Comparison of ENCODE assay signal across 25 mouse cellular contexts in the genomic region with DNA sequence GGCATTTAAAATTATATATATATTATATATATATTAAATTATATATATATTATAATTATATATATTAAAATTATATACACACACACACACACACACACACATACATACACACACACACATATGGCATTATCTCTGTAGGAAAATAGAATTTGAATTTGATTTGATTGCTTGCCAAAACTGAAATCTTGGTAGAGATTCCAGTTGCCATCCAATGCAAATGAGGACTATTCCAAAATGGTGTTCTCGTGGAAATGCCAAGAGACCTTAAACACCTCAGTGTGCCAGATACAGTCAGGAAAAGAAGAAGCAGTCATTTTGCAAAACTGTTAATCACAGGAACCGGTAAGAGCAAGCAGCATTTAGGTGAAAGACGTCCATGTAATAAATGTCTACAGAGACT. TPM values are rescaled to one million over a fixed set of nuclear protein-coding genes. Genes with fewer than 3 reads are reported as not detected.
A peak's percentile ranks its signal among the peaks of the same experiment; 100 is the strongest.
DNase-seq lines count a peak whose midpoint lies in the region; ATAC-seq and TF ChIP-seq lines count a peak whose summit lies in the region.
"Had no signal": no experiment of that assay in that cellular context is flagged by ENCODE, and none has a peak within 500 bp of the region (broad histone marks: within the 10 kb centered on the region; RNA-seq: fewer than 3 reads in every experiment).

No protein-coding gene starts in this region.

- TF ChIP-seq POLR2A in brain, embryonic 14.5 days (IDR thresholded peaks at IDR 0.05; ENCODE audit: borderline replicate concordance, extremely low read depth, insufficient read depth, insufficient read length, poor library complexity, severe bottlenecking) = no peak

- no peaks in the 10 kb centered on the region for H3K9me3 ChIP-seq in forebrain, embryonic 13.5 days (replicated peaks)
- H3K9me3 ChIP-seq in forebrain, postnatal 0 days (ENCODE audit: low read length) = no peaks in the 10 kb centered on the region
- no peaks in the 10 kb centered on the region for H3K9me3 ChIP-seq in forebrain, embryonic 14.5 days (replicated peaks; ENCODE audit: control insufficient read depth, low read length)
- H3K9me3 ChIP-seq in forebrain, embryonic 11.5 days (ENCODE audit: control insufficient read depth, low read length) = no peaks in the 10 kb centered on the region
- H3K9me3 ChIP-seq in forebrain, embryonic 16.5 days (ENCODE audit: control insufficient read depth, low read length) = no peaks in the 10 kb centered on the region
- H3K9me3 ChIP-seq in forebrain, embryonic 15.5 days = no peaks in the 10 kb centered on the region

- peak; percentile 21; the same call in 1 of the 2 replicates for ATAC-seq in forebrain, embryonic 13.5 days
- no peak; the same call in 1 of the 2 replicates for ATAC-seq in forebrain, postnatal 0 days
- peak; percentile 26; the same call in 1 of the 2 replicates for ATAC-seq in forebrain, embryonic 14.5 days
- no peak for ATAC-seq in forebrain, embryonic 11.5 days (replicated peaks; ENCODE audit: low FRiP score)
- ATAC-seq in forebrain, embryonic 16.5 days = peak; percentile 19; the same call in 1 of the 2 replicates
- ATAC-seq in forebrain, embryonic 15.5 days (replicated peaks) = no peak
- ATAC-seq: activated CD4-positive, CD25-positive, alpha-beta regulatory T cell, adult 4 months; CD4-positive, CD25-positive, alpha-beta regulatory T cell, adult 4 months; Patski had no signal

- no peak overlapping the region for H3K27ac ChIP-seq in forebrain, embryonic 13.5 days
- H3K27ac ChIP-seq in forebrain, postnatal 0 days (ENCODE audit: low read depth, low read length) = no peak overlapping the region
- no peak overlapping the region for H3K27ac ChIP-seq in forebrain, embryonic 14.5 days (ENCODE audit: low read depth, low read length)
- H3K27ac ChIP-seq in forebrain, embryonic 11.5 days (ENCODE audit: low read depth, low read length) = no peak overlapping the region
- no peak overlapping the region for H3K27ac ChIP-seq in forebrain, embryonic 16.5 days (ENCODE audit: low read length)
- no peak overlapping the region for H3K27ac ChIP-seq in forebrain, embryonic 15.5 days (replicated peaks)

- H3K27me3 ChIP-seq in forebrain, embryonic 13.5 days = no peaks in the 10 kb centered on the region
- H3K27me3 ChIP-seq in forebrain, postnatal 0 days (ENCODE audit: insufficient read depth, low read length) = no peaks in the 10 kb centered on the region
- H3K27me3 ChIP-seq in forebrain, embryonic 14.5 days (replicated peaks; ENCODE audit: control insufficient read depth, insufficient read depth, low read length) = no peaks in the 10 kb centered on the region
- no peaks in the 10 kb centered on the region for H3K27me3 ChIP-seq in forebrain, embryonic 11.5 days (ENCODE audit: control insufficient read depth, insufficient read depth, low read length)
- H3K27me3 ChIP-seq in forebrain, embryonic 16.5 days (replicated peaks; ENCODE audit: control insufficient read depth, insufficient read depth, low read length) = no peaks in the 10 kb centered on the region
- no peaks in the 10 kb centered on the region for H3K27me3 ChIP-seq in forebrain, embryonic 15.5 days
- H3K27me3 ChIP-seq: CH12.LX, Patski had no signal

- no peak overlapping the region for H3K4me2 ChIP-seq in forebrain, embryonic 13.5 days
- H3K4me2 ChIP-seq in forebrain, postnatal 0 days (ENCODE audit: low read depth) = no peak overlapping the region
- H3K4me2 ChIP-seq in forebrain, embryonic 14.5 days (ENCODE audit: low read length) = no peak overlapping the region
- no peak overlapping the region for H3K4me2 ChIP-seq in forebrain, embryonic 11.5 days (ENCODE audit: low read depth, low read length, severe bottlenecking)
- no peak overlapping the region for H3K4me2 ChIP-seq in forebrain, embryonic 16.5 days (ENCODE audit: low read length)
- no peak overlapping the region for H3K4me2 ChIP-seq in forebrain, embryonic 15.5 days (replicated peaks)

- H3K36me3 ChIP-seq in forebrain, embryonic 13.5 days (ENCODE audit: poor library complexity, severe bottlenecking) = no peaks in the 10 kb centered on the region
- no peaks in the 10 kb centered on the region for H3K36me3 ChIP-seq in forebrain, postnatal 0 days (ENCODE audit: insufficient read depth)
- no peaks in the 10 kb centered on the region for H3K36me3 ChIP-seq in forebrain, embryonic 14.5 days (ENCODE audit: control insufficient read depth, insufficient read depth, low read length)
- H3K36me3 ChIP-seq in forebrain, embryonic 11.5 days (ENCODE audit: control insufficient read depth, insufficient read depth, low read length) = no peaks in the 10 kb centered on the region
- no peaks in the 10 kb centered on the region for H3K36me3 ChIP-seq in forebrain, embryonic 16.5 days (ENCODE audit: control insufficient read depth, insufficient read depth)
- H3K36me3 ChIP-seq in forebrain, embryonic 15.5 days = no peaks in the 10 kb centered on the region
- H3K36me3 ChIP-seq: G1E had no signal

- no peak overlapping the region for H3K4me3 ChIP-seq in forebrain, embryonic 13.5 days
- no peak overlapping the region for H3K4me3 ChIP-seq in forebrain, postnatal 0 days (ENCODE audit: low read depth, low read length)
- no peak overlapping the region for H3K4me3 ChIP-seq in forebrain, embryonic 14.5 days (ENCODE audit: low read depth, low read length)
- H3K4me3 ChIP-seq in forebrain, embryonic 11.5 days (ENCODE audit: low read depth, low read length) = no peak overlapping the region
- no peak overlapping the region for H3K4me3 ChIP-seq in forebrain, embryonic 16.5 days (replicated peaks; ENCODE audit: low read length)
- no peak overlapping the region for H3K4me3 ChIP-seq in forebrain, embryonic 15.5 days

- H3K9ac ChIP-seq in forebrain, embryonic 13.5 days = no peak overlapping the region
- H3K9ac ChIP-seq in forebrain, postnatal 0 days = no peak overlapping the region
- H3K9ac ChIP-seq in forebrain, embryonic 14.5 days (ENCODE audit: low read length) = no peak overlapping the region
- no peak overlapping the region for H3K9ac ChIP-seq in forebrain, embryonic 11.5 days (ENCODE audit: low read length)
- no peak overlapping the region for H3K9ac ChIP-seq in forebrain, embryonic 16.5 days (replicated peaks; ENCODE audit: low read depth, low read length)
- no peak overlapping the region for H3K9ac ChIP-seq in forebrain, embryonic 15.5 days (replicated peaks)

- TF ChIP-seq CTCF in forebrain, postnatal 0 days (IDR thresholded peaks at IDR 0.05; ENCODE audit: low read depth) = no peak
- no peak for TF ChIP-seq CTCF in brain, embryonic 14.5 days (IDR thresholded peaks at IDR 0.05; ENCODE audit: borderline replicate concordance, extremely low read depth, insufficient read depth, insufficient read length)

- H3K4me1 ChIP-seq in forebrain, embryonic 13.5 days = peaks cover 13% of the 10 kb centered on the region
- peaks cover 3% of the 10 kb centered on the region; the same call in 1 of the 2 replicates for H3K4me1 ChIP-seq in forebrain, postnatal 0 days (ENCODE audit: insufficient read depth)
- peaks cover 4% of the 10 kb centered on the region; the same call in 1 of the 2 replicates for H3K4me1 ChIP-seq in forebrain, embryonic 14.5 days (ENCODE audit: control insufficient read depth, insufficient read depth, low read length)
- H3K4me1 ChIP-seq in forebrain, embryonic 11.5 days (replicated peaks; ENCODE audit: control insufficient read depth, insufficient read depth, low read length) = no peaks in the 10 kb centered on the region
- peaks cover 4% of the 10 kb centered on the region for H3K4me1 ChIP-seq in forebrain, embryonic 16.5 days (replicated peaks; ENCODE audit: control insufficient read depth, insufficient read depth, low read length)
- H3K4me1 ChIP-seq in forebrain, embryonic 15.5 days = peaks cover 13% of the 10 kb centered on the region

- no peak for DNase-seq in forebrain, postnatal 0 days
- DNase-seq in forebrain, embryonic 14.5 days (ENCODE audit: low spot score) = peak; percentile 56
- no peak for DNase-seq in forebrain, embryonic 11.5 days (ENCODE audit: low spot score)
- DNase-seq in brain, embryonic 14.5 days (ENCODE audit: low read depth) = peak; percentile 57
- no peak for DNase-seq in right cerebral cortex, adult 2 months (ENCODE audit: low spot score in 2 of 2)
- DNase-seq: adrenal gland, adult 2 months; adrenal gland, adult 8-10 months; adrenal gland, postnatal 10 days; adrenal gland, postnatal 14 days; adrenal gland, postnatal 25 days; adrenal gland, postnatal 36 days; B cell, adult 2 months; cerebellum, adult 11 months; cerebellum, adult 11-12 months; cerebellum, adult 18-20 months had no signal

- 86% methylated on average over 3 of the region's 3 CpGs for WGBS in forebrain, embryonic 13.5 days
- 55% methylated on average over 3 of the region's 3 CpGs for WGBS in forebrain, postnatal 0 days
- 70% methylated on average over 3 of the region's 3 CpGs for WGBS in forebrain, embryonic 14.5 days
- WGBS in forebrain, embryonic 11.5 days = 89% methylated on average over 3 of the region's 3 CpGs
- 52% methylated on average over 3 of the region's 3 CpGs for WGBS in forebrain, embryonic 16.5 days
- WGBS in forebrain, embryonic 15.5 days = 60% methylated on average over 3 of the region's 3 CpGs

RNA-seq across cellular contexts. Expression of a gene that starts 51.3 kb away (rescaled TPM):
- 9.0 and 12.6 TPM in 2 replicates for polyA plus RNA-seq in forebrain, embryonic 13.5 days (2015; fragmentation: Nextera tagmentation; extraction: Ambion mirVana)
- total RNA-seq in forebrain, postnatal 0 days (2014; rRNA removed) = 19.5 and 34.5 TPM in 2 replicates
- polyA plus RNA-seq in forebrain, postnatal 0 days (2015; fragmentation: Nextera tagmentation; extraction: Ambion mirVana) = 11.9 and 32.9 TPM in 2 replicates
- 12.2 and 17.4 TPM in 2 replicates for polyA plus RNA-seq in forebrain, embryonic 14.5 days (2014; fragmentation: Nextera tagmentation; extraction: Ambion mirVana)
- 2.0 and 4.0 TPM in 2 replicates for polyA plus RNA-seq in forebrain, embryonic 11.5 days (2014; fragmentation: Nextera tagmentation; extraction: Ambion mirVana)
- polyA plus RNA-seq in forebrain, embryonic 16.5 days (2015; fragmentation: Nextera tagmentation; extraction: Ambion mirVana) = 5.6 and 10.7 TPM in 2 replicates
- polyA plus RNA-seq in forebrain, embryonic 15.5 days (2015; fragmentation: Nextera tagmentation; extraction: Ambion mirVana) = 11.4 and 16.6 TPM in 2 replicates
- 17.5 and 31.1 TPM in 2 replicates for polyA plus RNA-seq in brain, embryonic 14.5 days (2012; rRNA removed)
- total RNA-seq: CH12.LX, ES-E14, MEL had no signal
- polyA plus RNA-seq: activated CD4-positive, CD25-positive, alpha-beta regulatory T cell, adult 4 months; CD4-positive, CD25-positive, alpha-beta regulatory T cell, adult 4 months; G1E had no signal

Comparison
In these comparisons a context has a peak if more than half of its experiments do, and no peak if none do; other contexts are left out.
1. ATAC-seq: peak in forebrain, embryonic 13.5 days (single experiment), forebrain, embryonic 14.5 days (single experiment) and forebrain, embryonic 16.5 days (single experiment); none in forebrain, postnatal 0 days (single experiment), forebrain, embryonic 11.5 days (single experiment) and forebrain, embryonic 15.5 days (single experiment).
2. DNase-seq: peak in forebrain, embryonic 14.5 days (single experiment) and brain, embryonic 14.5 days (single experiment); none in forebrain, postnatal 0 days (single experiment), forebrain, embryonic 11.5 days (single experiment) and right cerebral cortex, adult 2 months (0 of 2).